Comparison of ENCODE assay signal across 8 mouse cellular contexts in genomic region chr10:82984950-82985699, GRCm38 (mm10). TPM values are rescaled to one million over a fixed set of nuclear protein-coding genes. Genes with fewer than 3 reads are reported as not detected.
DNase-seq lines count a peak whose midpoint lies in the region; ATAC-seq and TF ChIP-seq lines count a peak whose summit lies in the region.

Gene Chst11 (plus strand): TSS chr10:82985498.

- H3K9ac ChIP-seq in forebrain, embryonic 14.5 days (ENCODE audit: low read length): peak within 1 kb of the TSS; percentile 84
- H3K9ac ChIP-seq in liver, postnatal 0 days (replicated peaks): peak within 1 kb of the TSS; percentile 69
- peak within 1 kb of the TSS; percentile 83 for H3K9ac ChIP-seq in neural tube, embryonic 15.5 days (replicated peaks)

- no peak for TF ChIP-seq EP300 in liver, postnatal 0 days (IDR thresholded peaks at IDR 0.05; ENCODE audit: low read depth)

- H3K36me3 ChIP-seq in forebrain, embryonic 14.5 days (ENCODE audit: control insufficient read depth, insufficient read depth, low read length): no peaks in the 10 kb centered on the region
- H3K36me3 ChIP-seq in liver, postnatal 0 days (replicated peaks; ENCODE audit: insufficient read depth, low read length): no peaks in the 10 kb centered on the region
- H3K36me3 ChIP-seq in neural tube, embryonic 15.5 days: no peaks in the 10 kb centered on the region

- peak within 1 kb of the TSS; percentile 71 for H3K4me3 ChIP-seq in forebrain, embryonic 14.5 days (ENCODE audit: low read depth, low read length)
- H3K4me3 ChIP-seq in liver, postnatal 0 days (ENCODE audit: low read depth, low read length): peak within 1 kb of the TSS; percentile 74
- peak within 1 kb of the TSS; percentile 86 for H3K4me3 ChIP-seq in neural tube, embryonic 15.5 days (replicated peaks)

- DNase-seq in ES-CJ7 (ENCODE audit: low read depth, low spot score): peak; percentile 56
- peak; percentile 56 for DNase-seq in cerebellum, adult 11 months
- DNase-seq in forebrain, embryonic 14.5 days (ENCODE audit: low spot score): peak; percentile 83
- peak; percentile 70 to 84 for DNase-seq in heart, postnatal 14 days
- peak; percentile 79 for DNase-seq in layer of hippocampus, adult 11-12 months (ENCODE audit: low spot score)
- DNase-seq in liver, postnatal 0 days: peak; percentile 74
- peak; percentile 69 for DNase-seq in testis, postnatal 14 days (ENCODE audit: low spot score)

- H3K27me3 ChIP-seq in forebrain, embryonic 14.5 days (replicated peaks; ENCODE audit: control insufficient read depth, insufficient read depth, low read length): 0 out of 2 replicates have a peak, but pooled peaks cover 5% of the 10 kb centered on the region
- peaks cover 39% of the 10 kb centered on the region for H3K27me3 ChIP-seq in liver, postnatal 0 days (ENCODE audit: insufficient read depth, low read length)
- H3K27me3 ChIP-seq in neural tube, embryonic 15.5 days (replicated peaks): 0 out of 2 replicates have a peak, but pooled peaks cover 9% of the 10 kb centered on the region

- H3K4me2 ChIP-seq in forebrain, embryonic 14.5 days (ENCODE audit: low read length): peak within 1 kb of the TSS; percentile 84
- H3K4me2 ChIP-seq in liver, postnatal 0 days (ENCODE audit: low read depth, low read length): peak within 1 kb of the TSS; percentile 78
- peak within 1 kb of the TSS; percentile 93 for H3K4me2 ChIP-seq in neural tube, embryonic 15.5 days

- peaks cover 21% of the 10 kb centered on the region; the same call in 1 of the 2 replicates for H3K4me1 ChIP-seq in forebrain, embryonic 14.5 days (ENCODE audit: control insufficient read depth, insufficient read depth, low read length)
- H3K4me1 ChIP-seq in liver, postnatal 0 days (ENCODE audit: insufficient read depth): peaks cover 17% of the 10 kb centered on the region
- H3K4me1 ChIP-seq in neural tube, embryonic 15.5 days: peaks cover 45% of the 10 kb centered on the region

- ATAC-seq in forebrain, embryonic 14.5 days: peak; percentile 89
- peak; percentile 78 for ATAC-seq in liver, postnatal 0 days
- peak; percentile 87 for ATAC-seq in neural tube, embryonic 15.5 days (ENCODE audit: low FRiP score)

- under 1% methylated on average over 57 of the region's 67 CpGs for WGBS in forebrain, embryonic 14.5 days
- under 1% methylated on average over 58 of the region's 67 CpGs for WGBS in liver, postnatal 0 days (ENCODE audit: insufficient replicate concordance)
- under 1% methylated on average over 61 of the region's 67 CpGs for WGBS in neural tube, embryonic 15.5 days

- H3K9me3 ChIP-seq in forebrain, embryonic 14.5 days (replicated peaks; ENCODE audit: control insufficient read depth, low read length): no peaks in the 10 kb centered on the region
- no peaks in the 10 kb centered on the region for H3K9me3 ChIP-seq in liver, postnatal 0 days (ENCODE audit: low read length)
- H3K9me3 ChIP-seq in neural tube, embryonic 15.5 days (replicated peaks): no peaks in the 10 kb centered on the region

- 0 out of 2 replicates have a peak, but pooled peaks have one; percentile 4 for TF ChIP-seq CTCF in liver, postnatal 0 days (IDR thresholded peaks at IDR 0.05; ENCODE audit: low read depth)

- H3K27ac ChIP-seq in forebrain, embryonic 14.5 days (ENCODE audit: low read depth, low read length): peak within 1 kb of the TSS; percentile 70
- H3K27ac ChIP-seq in liver, postnatal 0 days (ENCODE audit: low read depth): peak within 1 kb of the TSS; percentile 67
- H3K27ac ChIP-seq in neural tube, embryonic 15.5 days (replicated peaks): peak within 1 kb of the TSS; percentile 92

- intact Hi-C loops in heart, postnatal 14 days (cut with DNase I): loop anchor here (2.0 to 5.0 kb wide), 3 partner anchors 58 to 207 kb away; no protein-coding TSS in a partner anchor

RNA-seq across cellular contexts. Expression of gene Chst11, which starts in this region (rescaled TPM):
- polyA plus RNA-seq in forebrain, embryonic 14.5 days (2014; fragmentation: Nextera tagmentation; extraction: Ambion mirVana): 4.0 and 4.2 TPM in 2 replicates
- total RNA-seq in heart, postnatal 14 days (2021): 1 to 10 TPM; 3.4 to 4.1 TPM
- 0.40 and 0.45 TPM in 2 replicates for polyA plus RNA-seq in liver, postnatal 0 days (2015; fragmentation: Nextera tagmentation; extraction: Ambion mirVana)
- 4.1 and 4.4 TPM in 2 replicates for polyA plus RNA-seq in neural tube, embryonic 15.5 days (2015; fragmentation: Nextera tagmentation; extraction: Ambion mirVana)

Comparison
In these comparisons a context has a peak if more than half of its experiments do, and no peak if none do; other contexts are left out.
1. Peak in every context shown above with its lines: DNase-seq, ATAC-seq, H3K4me3 ChIP-seq and H3K27ac ChIP-seq.
2. Peak in DNase-seq, ATAC-seq, H3K4me3 ChIP-seq, H3K27ac ChIP-seq, H3K9ac ChIP-seq and H3K4me2 ChIP-seq in liver, postnatal 0 days; RNA of the gene not detected or under 1 TPM.